Mouse (Mus musculus): ENCODE data around the gene Ell. TPM values are rescaled to one million over a fixed set of nuclear protein-coding genes. Genes with fewer than 3 reads are reported as not detected.

Ell gene
- polyA plus RNA-seq, 1 experiment from 2014 or later, result 18.0 TPM

DNA sequence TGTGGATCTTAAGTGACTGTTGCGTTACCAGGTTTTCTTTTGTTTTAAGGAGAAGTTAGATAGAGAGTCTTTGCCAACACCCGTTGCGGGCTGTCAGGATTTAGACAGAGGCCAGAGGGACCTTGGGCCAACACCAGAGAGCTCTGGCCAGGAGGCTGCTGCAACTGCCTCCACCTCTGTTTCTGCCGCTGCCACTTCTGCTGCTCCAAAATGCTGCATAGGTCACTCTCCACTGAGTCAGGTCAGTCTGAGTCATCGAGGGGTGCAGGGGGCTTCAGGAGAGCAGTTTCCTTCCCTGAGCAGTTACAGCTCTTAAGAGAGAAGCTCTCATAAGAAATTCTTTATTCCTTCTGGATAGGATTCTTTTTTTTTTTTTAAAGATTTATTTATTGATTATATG lies 87.8 kb downstream of the Ell start:
- Histone ChIP-seq H3K4me1 (peaks cover 30% of the 10 kb centered on the region), H3K9me3 (replicated peaks) (no peaks in the 10 kb centered on the region), H3K36me3 (no peaks in the 10 kb centered on the region), H3K27me3 (ENCODE audit: low read depth, poor library complexity, severe bottlenecking) (peaks cover 40% of the 10 kb centered on the region), H3K27ac (replicated peaks) (no peak overlapping the region), H3K4me3 (no peak overlapping the region)
- 92% methylated on average over 5 of the region's 5 CpGs for WGBS
- no peak for DNase-seq (ENCODE audit: low spot score)

DNA sequence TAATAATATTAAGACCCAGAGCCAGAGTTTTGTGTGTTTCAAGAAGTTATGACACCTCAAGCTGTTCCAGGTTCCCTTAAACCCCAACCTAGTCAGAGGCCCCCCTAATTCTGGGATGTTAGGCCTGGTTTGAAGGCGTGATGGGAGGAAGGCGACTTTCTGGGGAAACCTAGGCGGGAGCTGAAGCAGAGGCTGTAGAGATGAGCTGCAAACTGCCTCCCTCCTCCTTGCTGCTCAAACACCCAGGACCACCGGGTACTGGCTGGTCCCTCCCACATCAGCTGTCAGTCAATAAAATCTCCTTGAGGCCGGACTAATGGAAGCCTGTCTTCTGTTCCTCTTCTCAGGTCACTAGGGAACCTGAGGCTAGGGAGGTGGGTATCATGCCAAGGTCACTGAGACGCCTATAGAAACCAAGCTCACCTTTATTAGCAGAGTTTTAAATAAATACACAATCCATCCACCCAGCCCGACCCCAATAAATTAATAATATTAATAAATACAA lies 89.8 kb downstream of the Ell start:
- Histone ChIP-seq H3K4me3 (peak overlapping the region; percentile 60), H3K36me3 (no peaks in the 10 kb centered on the region), H3K27me3 (ENCODE audit: low read depth, poor library complexity, severe bottlenecking) (peaks cover 44% of the 10 kb centered on the region), H3K27ac (replicated peaks) (peak overlapping the region; percentile 83), H3K9me3 (replicated peaks) (no peaks in the 10 kb centered on the region), H3K4me1 (peaks cover 35% of the 10 kb centered on the region)
- 63% methylated on average over 7 of the region's 7 CpGs for WGBS
- no peak for DNase-seq (ENCODE audit: low spot score)

DNA sequence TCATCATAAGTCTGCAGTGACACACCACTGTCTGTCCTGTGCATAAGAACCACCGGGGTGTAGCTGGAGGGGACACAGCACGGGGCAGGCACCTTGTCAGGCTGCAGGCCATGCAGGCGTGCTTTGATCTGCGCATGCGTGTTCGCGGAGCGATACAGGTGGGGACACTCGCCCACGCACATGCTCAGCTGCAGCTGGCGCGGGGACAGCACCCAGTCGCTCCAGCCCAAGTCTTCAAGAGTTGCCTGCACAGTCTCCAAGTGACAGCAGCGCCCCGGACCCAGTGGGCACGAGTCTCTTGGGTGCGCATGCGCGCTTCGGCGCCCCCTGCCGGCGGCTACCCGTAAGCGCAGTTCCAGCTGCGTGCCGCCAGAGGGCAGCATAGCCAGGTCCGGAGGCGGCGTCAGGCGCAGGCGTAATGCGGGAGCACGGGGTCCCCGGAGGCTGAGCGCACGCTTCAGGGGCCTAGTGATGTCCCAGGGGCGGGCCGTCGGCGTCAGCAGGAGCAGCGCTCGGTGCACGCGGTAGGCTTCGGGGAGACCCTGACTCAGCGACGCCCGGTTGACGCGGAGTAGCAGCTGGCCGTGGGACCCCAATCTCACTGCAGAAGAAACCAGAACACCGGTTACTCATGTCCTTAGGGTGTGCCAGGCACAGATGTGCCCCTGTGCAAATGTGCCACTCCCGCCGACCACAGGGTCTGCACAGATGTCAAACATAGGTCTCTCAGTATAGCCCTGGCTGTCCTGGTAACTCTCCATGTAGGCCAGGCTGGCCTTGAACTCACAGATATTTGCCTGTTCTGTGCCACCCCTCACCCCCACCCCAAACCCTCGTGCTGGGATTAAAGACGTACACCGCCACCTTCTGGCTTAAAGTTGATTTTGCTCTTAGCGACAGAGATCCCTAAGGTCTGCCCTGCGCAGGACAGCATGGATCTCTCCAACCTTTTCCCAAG lies 90.6 kb downstream of the Ell start:
- WGBS, result under 1% methylated on average over 60 of the region's 60 CpGs
- H3K27ac ChIP-seq (replicated peaks), result peak overlapping the region; percentile 83

DNA sequence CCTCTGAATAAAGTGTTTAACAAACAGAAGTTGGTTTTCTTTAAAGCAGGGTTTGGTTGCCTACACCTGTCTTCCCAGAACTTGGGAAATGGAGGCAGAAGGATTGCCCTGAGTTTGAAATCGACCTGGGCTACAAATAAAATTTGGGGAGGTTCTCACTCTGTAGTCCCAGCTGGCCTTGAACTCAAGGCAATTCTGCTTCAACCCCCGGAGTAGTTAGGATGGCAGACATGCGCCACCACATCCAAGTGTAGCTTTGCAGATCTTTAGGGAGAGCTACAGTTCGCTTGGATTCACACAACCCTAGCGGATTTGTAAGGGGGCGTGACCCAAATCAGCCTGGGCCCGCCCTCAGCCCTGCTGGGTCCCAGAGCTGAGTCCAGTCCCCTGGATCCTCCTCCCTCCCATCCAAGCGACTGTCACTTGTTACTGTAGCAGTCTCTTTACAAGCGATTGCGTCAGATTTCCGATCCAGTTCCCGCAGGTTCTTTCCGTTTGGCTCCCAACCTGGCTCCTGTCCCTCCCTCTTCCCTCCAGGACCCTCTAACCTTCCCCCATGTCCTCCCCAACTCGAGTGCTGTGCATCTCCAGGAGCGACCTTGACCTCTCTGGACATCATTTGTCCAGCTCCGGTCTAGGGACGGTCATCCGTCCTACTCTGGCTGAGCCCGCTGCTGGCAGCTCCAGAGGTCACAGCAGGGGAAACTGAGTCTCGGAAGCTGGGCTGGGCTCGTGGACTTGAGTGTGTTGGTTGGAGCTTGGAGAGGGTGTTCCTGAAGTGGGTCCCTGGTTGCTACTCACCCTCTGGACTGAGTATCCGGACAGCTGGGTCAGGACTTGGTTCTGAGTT lies 91.5 kb downstream of the Ell start:
- peaks cover 53% of the 10 kb centered on the region for H3K27me3 ChIP-seq (ENCODE audit: low read depth, poor library complexity, severe bottlenecking)
- peak overlapping the region; percentile 83; the same call in 1 of the 2 replicates for H3K27ac ChIP-seq (replicated peaks)
- DNase-seq (ENCODE audit: low spot score), result peak; percentile 45
- peaks cover 40% of the 10 kb centered on the region for H3K4me1 ChIP-seq
- no peaks in the 10 kb centered on the region for H3K9me3 ChIP-seq (replicated peaks)
- 12% methylated on average over 22 of the region's 22 CpGs for WGBS
- peak overlapping the region; percentile 60; the same call in 1 of the 2 replicates for H3K4me3 ChIP-seq
- H3K36me3 ChIP-seq, result no peaks in the 10 kb centered on the region

More for the DNA sequence above, 90.6 kb downstream of the Ell start:
- Histone ChIP-seq H3K36me3 (no peaks in the 10 kb centered on the region), H3K9me3 (replicated peaks) (no peaks in the 10 kb centered on the region), H3K4me3 (peak overlapping the region; percentile 60), H3K4me1 (peaks cover 35% of the 10 kb centered on the region), H3K27me3 (ENCODE audit: low read depth, poor library complexity, severe bottlenecking) (peaks cover 47% of the 10 kb centered on the region)
- DNase-seq (ENCODE audit: low spot score), result peak; percentile 94

DNA sequence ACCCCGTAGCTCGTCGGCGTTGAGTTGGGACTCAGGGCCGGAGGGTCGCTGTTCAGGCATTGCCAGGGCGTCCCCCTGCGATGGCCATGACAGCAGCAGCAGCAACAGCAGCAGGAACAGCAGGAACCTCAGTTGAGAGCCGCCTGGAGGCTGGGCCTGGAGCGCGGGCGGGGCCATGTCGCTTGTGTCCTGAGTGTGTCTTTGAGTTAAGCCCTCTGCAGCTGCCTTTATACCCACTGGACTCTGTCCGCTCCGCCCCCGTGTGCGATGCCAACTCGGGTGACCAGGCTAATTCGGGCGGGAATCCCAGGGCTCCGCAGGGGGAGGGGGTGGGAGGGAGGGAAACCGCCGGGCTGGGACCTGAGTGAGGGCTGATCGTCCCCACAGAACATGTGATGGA lies 92.2 kb downstream of the Ell start:
- Histone ChIP-seq H3K4me1 (peaks cover 41% of the 10 kb centered on the region), H3K27ac (replicated peaks) (0 out of 2 replicates have a peak overlapping the region, but pooled peaks have one; percentile 2), H3K9me3 (replicated peaks) (no peaks in the 10 kb centered on the region), H3K27me3 (ENCODE audit: low read depth, poor library complexity, severe bottlenecking) (peaks cover 53% of the 10 kb centered on the region), H3K36me3 (no peaks in the 10 kb centered on the region), H3K4me3 (peak overlapping the region; percentile 60; the same call in 1 of the 2 replicates)
- no peak for DNase-seq (ENCODE audit: low spot score)
- WGBS, result 18% methylated on average over 24 of the region's 24 CpGs

DNA sequence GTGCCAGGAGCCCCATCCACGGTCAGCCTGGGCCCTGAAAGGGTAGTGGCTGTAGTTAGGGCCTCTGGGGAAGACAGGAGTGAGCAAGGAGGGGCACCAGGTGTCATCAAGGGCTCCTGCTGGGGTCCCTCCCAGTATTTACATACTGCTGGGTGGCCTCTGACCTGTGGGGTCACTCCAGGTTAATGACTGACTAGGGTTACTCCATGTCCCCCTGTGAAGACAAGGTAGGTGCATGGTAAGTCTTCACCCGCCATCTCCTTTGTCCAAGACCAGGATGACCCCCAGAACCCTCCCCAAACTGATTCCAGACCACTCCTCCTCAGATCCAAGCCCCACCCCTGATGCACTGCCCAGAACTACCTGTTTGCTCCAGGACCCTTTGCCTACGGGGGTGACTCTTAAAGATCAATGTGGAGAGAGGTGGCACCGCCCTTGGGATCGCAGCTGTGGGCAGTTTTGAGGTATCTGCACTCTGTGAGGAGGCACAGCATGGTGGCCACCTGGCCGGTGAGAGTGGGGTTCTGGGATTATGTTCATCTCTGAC lies 93.2 kb downstream of the Ell start, which contains the start of gene Gdf15:
Gdf15 (minus strand) TSS at position 111 of the 547 bp plus-strand sequence.
- Histone ChIP-seq H3K27me3 (ENCODE audit: low read depth, poor library complexity, severe bottlenecking) (peaks cover 53% of the 10 kb centered on the region), H3K4me3 (peak within 1 kb of the TSS; percentile 60; the same call in 1 of the 2 replicates), H3K9me3 (replicated peaks) (no peaks in the 10 kb centered on the region), H3K36me3 (no peaks in the 10 kb centered on the region), H3K4me1 (peaks cover 51% of the 10 kb centered on the region), H3K27ac (replicated peaks) (0 out of 2 replicates have a peak within 1 kb of the TSS, but pooled peaks have one; percentile 2)
- no peak for DNase-seq (ENCODE audit: low spot score)
- 74% methylated on average over 6 of the region's 6 CpGs for WGBS

DNA sequence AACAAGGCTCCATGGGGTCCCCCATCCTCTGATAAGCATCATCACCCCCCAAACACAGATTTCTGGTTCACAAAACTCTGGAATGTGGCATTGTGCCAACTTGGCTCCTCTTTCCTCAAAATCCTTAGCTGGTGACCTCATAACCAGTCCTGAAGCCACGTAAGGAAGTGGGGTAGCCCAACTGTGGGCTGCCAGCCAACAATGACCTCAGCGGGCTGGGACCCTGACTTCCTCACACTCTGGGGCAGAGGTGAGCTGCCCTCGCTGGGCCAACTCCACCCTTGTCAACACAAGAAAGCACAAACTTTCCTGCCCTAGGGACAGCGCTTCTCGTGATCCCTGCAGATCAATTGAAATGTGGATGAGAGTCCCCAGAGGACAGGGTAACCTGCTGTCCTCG lies 94.8 kb downstream of the Ell start:
- no peak overlapping the region for H3K27ac ChIP-seq (replicated peaks)
- WGBS, result 69% methylated on average over 6 of the region's 6 CpGs
- DNase-seq (ENCODE audit: low spot score), result no peak
- H3K9me3 ChIP-seq (replicated peaks), result no peaks in the 10 kb centered on the region
- no peak overlapping the region for H3K4me3 ChIP-seq
- H3K27me3 ChIP-seq (ENCODE audit: low read depth, poor library complexity, severe bottlenecking), result peaks cover 46% of the 10 kb centered on the region
- H3K4me1 ChIP-seq, result peaks cover 51% of the 10 kb centered on the region
- H3K36me3 ChIP-seq, result no peaks in the 10 kb centered on the region

DNA sequence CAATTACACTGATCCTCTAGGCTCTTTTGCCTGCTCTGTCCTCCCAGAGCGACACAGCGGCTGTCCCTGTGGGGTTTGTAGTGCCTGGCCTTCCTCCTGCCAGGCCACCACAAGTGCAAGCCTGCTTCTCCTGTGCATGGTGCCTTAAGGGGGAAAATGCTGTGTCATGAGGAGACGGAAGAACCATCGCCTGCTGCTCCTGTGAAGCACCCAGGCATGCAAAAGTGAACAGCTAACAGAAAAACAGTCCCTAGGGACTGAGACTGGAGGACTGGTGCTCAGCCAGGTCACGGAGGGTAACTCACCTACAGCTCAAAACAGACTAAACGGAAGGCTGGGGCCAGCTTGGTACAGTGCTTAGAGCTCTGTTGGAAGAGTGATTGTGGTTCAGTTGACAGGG lies 96.3 kb downstream of the Ell start:
- 77% methylated on average over 6 of the region's 6 CpGs for WGBS
- Histone ChIP-seq H3K4me1 (peaks cover 36% of the 10 kb centered on the region), H3K4me3 (no peak overlapping the region), H3K27ac (replicated peaks) (peak overlapping the region; percentile 34; the same call in 1 of the 2 replicates), H3K9me3 (replicated peaks) (no peaks in the 10 kb centered on the region), H3K36me3 (no peaks in the 10 kb centered on the region), H3K27me3 (ENCODE audit: low read depth, poor library complexity, severe bottlenecking) (peaks cover 42% of the 10 kb centered on the region)
- no peak for DNase-seq (ENCODE audit: low spot score)

DNA sequence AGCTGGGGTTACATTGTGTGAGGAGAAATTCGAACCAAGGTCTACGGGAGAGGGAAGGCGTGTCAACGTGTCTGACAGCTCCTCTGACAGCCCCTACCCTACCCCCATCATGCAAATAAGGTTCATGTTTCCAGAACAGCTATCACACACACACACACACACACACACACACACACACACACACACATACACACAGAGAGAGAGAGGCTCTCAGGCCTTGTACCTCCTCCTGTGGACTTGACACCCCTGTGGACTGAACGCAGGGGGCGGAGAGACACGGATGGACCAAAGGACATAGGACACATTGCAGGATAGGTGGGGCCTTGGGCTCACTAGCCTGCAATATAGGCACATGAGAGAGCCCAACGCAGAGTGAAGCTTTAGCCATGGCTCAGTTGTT lies 97.6 kb downstream of the Ell start:
- Histone ChIP-seq H3K27ac (replicated peaks) (peak overlapping the region; percentile 5; the same call in 1 of the 2 replicates), H3K27me3 (ENCODE audit: low read depth, poor library complexity, severe bottlenecking) (peaks cover 29% of the 10 kb centered on the region), H3K36me3 (no peaks in the 10 kb centered on the region), H3K9me3 (replicated peaks) (no peaks in the 10 kb centered on the region), H3K4me1 (peaks cover 23% of the 10 kb centered on the region), H3K4me3 (no peak overlapping the region)
- DNase-seq (ENCODE audit: low spot score), result no peak
- 65% methylated on average over 8 of the region's 8 CpGs for WGBS

DNA sequence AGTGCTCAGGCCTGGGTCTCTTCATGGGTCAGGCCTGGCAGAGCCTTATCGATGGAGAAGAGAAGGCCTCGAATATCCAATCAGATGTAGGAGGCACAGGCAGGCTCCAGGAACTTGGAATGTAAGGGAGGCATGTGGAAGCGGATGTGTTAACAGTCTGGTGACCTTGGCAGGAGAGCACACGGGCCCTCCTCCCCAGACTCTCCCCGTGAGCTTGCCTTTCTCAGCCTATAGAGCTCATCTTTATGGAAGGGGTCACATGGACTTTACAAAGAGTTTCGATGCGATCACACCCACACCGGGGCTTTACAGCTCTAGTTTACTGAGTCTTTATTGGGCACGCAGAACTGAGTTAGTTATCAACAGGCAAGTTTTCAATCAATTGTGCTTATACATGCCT lies 99.5 kb downstream of the Ell start:
- Histone ChIP-seq H3K4me1 (peaks cover 16% of the 10 kb centered on the region), H3K27ac (replicated peaks) (no peak overlapping the region; the same call in 1 of the 2 replicates), H3K36me3 (no peaks in the 10 kb centered on the region), H3K4me3 (no peak overlapping the region), H3K27me3 (ENCODE audit: low read depth, poor library complexity, severe bottlenecking) (0 out of 2 replicates have a peak, but pooled peaks cover 10% of the 10 kb centered on the region), H3K9me3 (replicated peaks) (no peaks in the 10 kb centered on the region)
- no peak for DNase-seq (ENCODE audit: low spot score)
- 83% methylated on average over 9 of the region's 9 CpGs for WGBS
